ENCODE assay signal across 14 mouse cellular contexts in the genomic region with DNA sequence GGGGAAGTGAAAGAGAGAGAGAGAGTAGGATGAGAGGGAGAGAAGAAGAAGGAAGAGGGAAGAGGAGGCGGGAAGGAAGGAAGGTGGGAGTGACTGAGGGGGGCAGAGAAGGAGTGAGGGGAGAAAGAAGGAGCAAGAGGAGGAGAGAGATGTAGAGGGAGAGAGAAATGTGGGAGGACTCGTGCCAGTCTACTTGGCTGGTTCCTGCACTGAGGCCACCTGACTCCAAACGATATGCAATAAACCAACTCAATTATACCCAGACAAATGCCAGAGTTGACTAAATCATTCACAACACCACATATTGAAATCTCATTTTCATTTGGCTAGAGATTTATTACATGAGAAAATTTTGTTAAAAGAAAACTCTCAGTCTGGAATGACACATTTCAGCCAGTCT.
"Had no signal": no experiment of that assay in that cellular context is flagged by ENCODE, and none has a peak within 500 bp of the region (broad histone marks: within the 10 kb centered on the region; RNA-seq: fewer than 3 reads in every experiment).

No protein-coding gene starts in this region.

- H3K9me3 ChIP-seq: midbrain, embryonic 10.5 days; midbrain, embryonic 12.5 days; neural tube, embryonic 12.5 days; stomach, embryonic 15.5 days had no signal

- H3K27me3 ChIP-seq: midbrain, embryonic 12.5 days; neural tube, embryonic 12.5 days; stomach, embryonic 15.5 days had no signal

- DNase-seq: lung, adult 18-20 months; lung, embryonic 14.5 days; lung, postnatal 10 days; lung, postnatal 4 days; midbrain, embryonic 14.5 days; right cerebral cortex, postnatal 14 days; thymus, adult 2 months; thymus, postnatal 25 days; thymus, postnatal 4 days had no signal

- H3K4me1 ChIP-seq: midbrain, embryonic 10.5 days; midbrain, embryonic 12.5 days; neural tube, embryonic 12.5 days; stomach, embryonic 15.5 days had no signal

- H3K4me2 ChIP-seq: lung, embryonic 14.5 days; midbrain, embryonic 12.5 days; neural tube, embryonic 12.5 days; stomach, embryonic 15.5 days had no signal

- H3K4me3 ChIP-seq: midbrain, embryonic 10.5 days; midbrain, embryonic 12.5 days; neural tube, embryonic 12.5 days; stomach, embryonic 15.5 days had no signal

- H3K9ac ChIP-seq: lung, embryonic 14.5 days; midbrain, embryonic 12.5 days; neural tube, embryonic 12.5 days; stomach, embryonic 15.5 days had no signal

- H3K36me3 ChIP-seq: midbrain, embryonic 10.5 days; midbrain, embryonic 12.5 days; neural tube, embryonic 12.5 days; stomach, embryonic 15.5 days had no signal

- H3K27ac ChIP-seq: midbrain, embryonic 10.5 days; midbrain, embryonic 12.5 days; neural tube, embryonic 12.5 days; stomach, embryonic 15.5 days; stomach, postnatal 0 days had no signal
